Mouse (Mus musculus): ENCODE results near the gene Fam222a. TPM values are rescaled to one million over a fixed set of nuclear protein-coding genes. Genes with fewer than 3 reads are reported as not detected.

The Fam222a gene
- 4.9 and 7.1 TPM in 2 replicates for polyA plus RNA-seq (2014; fragmentation: Nextera tagmentation; extraction: Ambion mirVana)

DNA sequence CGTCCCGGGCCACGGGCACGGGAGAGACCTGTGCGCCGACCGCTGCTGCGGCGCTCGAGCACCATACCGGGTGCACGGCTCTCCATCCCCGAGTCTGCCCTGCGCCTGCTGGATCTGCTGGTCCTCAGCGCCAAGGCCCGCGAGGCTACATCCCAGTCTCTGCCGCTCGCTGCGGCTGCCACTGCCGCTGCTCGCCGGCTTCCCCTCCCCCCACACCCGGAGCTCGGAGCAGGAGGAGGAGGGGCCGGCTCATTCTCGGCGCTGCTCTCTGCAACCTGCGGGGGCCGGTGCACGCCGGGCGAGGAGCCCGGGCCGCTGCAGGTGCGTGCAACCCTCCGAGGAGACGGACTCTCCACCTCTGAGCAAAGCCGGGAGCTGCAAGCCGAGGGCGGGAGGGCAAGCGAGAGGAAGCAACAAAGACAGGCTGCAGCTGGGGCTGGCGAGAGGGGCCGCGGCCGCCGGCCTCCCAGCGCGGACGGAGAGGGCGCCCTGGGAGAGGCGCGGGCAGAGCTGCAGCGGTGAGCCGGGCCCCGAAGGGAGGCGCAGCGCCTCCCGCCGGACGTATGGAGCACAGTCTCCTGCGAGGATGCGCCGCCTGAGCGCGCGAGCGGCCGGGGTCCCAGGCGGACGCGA is at the start of gene Fam222a:
TSS of gene Fam222a (plus strand) at position 452 of the 633 bp plus-strand sequence.
- DNase-seq (ENCODE audit: low spot score) (peak; percentile 91), ATAC-seq (replicated peaks; ENCODE audit: low FRiP score, low TSS enrichment, low read depth) (peak; percentile 69)
- Histone ChIP-seq H3K27me3 (replicated peaks; ENCODE audit: control insufficient read depth, insufficient read depth, low read length) (peaks cover 9% of the 10 kb centered on the region; the same call in 1 of the 2 replicates), H3K4me2 (ENCODE audit: low read length) (peak within 1 kb of the TSS; percentile 91), H3K36me3 (ENCODE audit: control insufficient read depth, insufficient read depth, low read length) (no peaks in the 10 kb centered on the region), H3K4me3 (ENCODE audit: low read depth, low read length) (peak within 1 kb of the TSS; percentile 62), H3K9me3 (ENCODE audit: control insufficient read depth, low read length) (peaks cover 4% of the 10 kb centered on the region; the same call in 1 of the 2 replicates), H3K27ac (ENCODE audit: low read depth) (peak within 1 kb of the TSS; percentile 69), H3K9ac (ENCODE audit: low read length) (peak within 1 kb of the TSS; percentile 49), H3K4me1 (replicated peaks; ENCODE audit: control insufficient read depth, insufficient read depth, low read length) (peaks cover 42% of the 10 kb centered on the region)
- under 1% methylated on average over 64 of the region's 72 CpGs for WGBS

DNA sequence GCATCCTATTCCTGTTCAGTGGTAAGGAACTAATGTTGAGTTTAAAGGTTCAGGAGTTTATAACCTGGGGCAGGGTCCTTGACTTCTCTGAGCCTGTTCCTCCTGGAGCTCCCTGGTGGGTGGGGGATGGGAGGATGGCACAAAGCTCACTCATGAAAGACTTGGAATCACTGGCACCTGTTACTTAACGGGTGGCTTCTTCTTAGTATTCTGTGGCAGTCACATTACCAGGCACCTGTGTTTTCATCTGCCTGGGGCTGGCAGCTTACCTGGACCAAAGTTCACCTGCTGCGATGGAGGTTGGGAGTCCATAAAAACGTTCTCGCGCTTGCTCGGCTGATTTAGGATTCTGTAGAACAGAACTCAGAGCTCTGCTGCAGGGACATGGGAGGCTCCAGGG is 39.5 kb upstream of the Fam222a start:
- H3K27me3 ChIP-seq (replicated peaks; ENCODE audit: control insufficient read depth, insufficient read depth, low read length) = no peaks in the 10 kb centered on the region
- H3K36me3 ChIP-seq (ENCODE audit: control insufficient read depth, insufficient read depth, low read length) = no peaks in the 10 kb centered on the region
- H3K27ac ChIP-seq (ENCODE audit: low read depth) = no peak overlapping the region
- H3K9ac ChIP-seq (ENCODE audit: low read length) = no peak overlapping the region
- no peaks in the 10 kb centered on the region for H3K9me3 ChIP-seq (ENCODE audit: control insufficient read depth, low read length)
- DNase-seq (ENCODE audit: low spot score) (no peak), ATAC-seq (replicated peaks; ENCODE audit: low FRiP score, low TSS enrichment, low read depth) (no peak)
- WGBS = 73% methylated on average over 6 of the region's 6 CpGs
- no peak overlapping the region for H3K4me2 ChIP-seq (ENCODE audit: low read length)
- H3K4me1 ChIP-seq (replicated peaks; ENCODE audit: control insufficient read depth, insufficient read depth, low read length) = no peaks in the 10 kb centered on the region
- no peak overlapping the region for H3K4me3 ChIP-seq (ENCODE audit: low read depth, low read length)

DNA sequence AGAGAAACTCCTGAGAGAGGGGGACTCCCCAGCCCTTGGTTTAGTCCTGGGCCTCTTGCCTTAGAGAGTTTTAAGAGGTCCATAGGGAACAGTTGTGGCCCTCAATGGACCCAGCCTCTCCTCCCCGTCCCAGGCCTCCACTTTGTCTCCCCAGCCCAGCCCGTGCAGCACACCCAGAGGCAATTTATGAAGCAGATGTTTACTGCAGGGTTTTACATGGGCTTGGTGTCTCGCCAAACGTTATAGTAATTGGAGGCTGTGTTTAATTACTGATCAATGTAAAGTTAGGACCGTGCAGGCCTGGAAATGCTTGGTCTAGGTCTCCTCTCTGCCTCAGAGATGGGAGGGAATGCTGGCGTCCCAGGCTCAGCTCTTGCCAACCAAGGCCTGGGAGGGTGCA is 37.5 kb upstream of the Fam222a start:
- no peaks in the 10 kb centered on the region for H3K9me3 ChIP-seq (ENCODE audit: control insufficient read depth, low read length)
- no peaks in the 10 kb centered on the region for H3K36me3 ChIP-seq (ENCODE audit: control insufficient read depth, insufficient read depth, low read length)
- DNase-seq (ENCODE audit: low spot score) = no peak
- H3K4me1 ChIP-seq (replicated peaks; ENCODE audit: control insufficient read depth, insufficient read depth, low read length) = no peaks in the 10 kb centered on the region
- no peaks in the 10 kb centered on the region for H3K27me3 ChIP-seq (replicated peaks; ENCODE audit: control insufficient read depth, insufficient read depth, low read length)
- H3K27ac ChIP-seq (ENCODE audit: low read depth) = no peak overlapping the region
- H3K4me3 ChIP-seq (ENCODE audit: low read depth, low read length) = no peak overlapping the region
- 51% methylated on average over 6 of the region's 6 CpGs for WGBS
- H3K9ac ChIP-seq (ENCODE audit: low read length) = no peak overlapping the region
- no peak overlapping the region for H3K4me2 ChIP-seq (ENCODE audit: low read length)
- no peak for ATAC-seq (replicated peaks; ENCODE audit: low FRiP score, low TSS enrichment, low read depth)

- WGBS = 76% methylated on average over 6 of the region's 6 CpGs
- peaks cover 2% of the 10 kb centered on the region for H3K27me3 ChIP-seq (replicated peaks; ENCODE audit: control insufficient read depth, insufficient read depth, low read length)
- no peak overlapping the region for H3K9ac ChIP-seq (ENCODE audit: low read length)
- DNase-seq (ENCODE audit: low spot score) (no peak), ATAC-seq (replicated peaks; ENCODE audit: low FRiP score, low TSS enrichment, low read depth) (no peak)
- no peaks in the 10 kb centered on the region for H3K9me3 ChIP-seq (ENCODE audit: control insufficient read depth, low read length)
- no peak overlapping the region for H3K4me3 ChIP-seq (ENCODE audit: low read depth, low read length)
- H3K4me1 ChIP-seq (replicated peaks; ENCODE audit: control insufficient read depth, insufficient read depth, low read length) = no peaks in the 10 kb centered on the region
- H3K36me3 ChIP-seq (ENCODE audit: control insufficient read depth, insufficient read depth, low read length) = no peaks in the 10 kb centered on the region
- H3K4me2 ChIP-seq (ENCODE audit: low read length) = no peak overlapping the region
- H3K27ac ChIP-seq (ENCODE audit: low read depth) = no peak overlapping the region
Observed at GRCm38 (mm10) chr5:114532055-114532454, 35.8 kb upstream of the Fam222a start.

DNA sequence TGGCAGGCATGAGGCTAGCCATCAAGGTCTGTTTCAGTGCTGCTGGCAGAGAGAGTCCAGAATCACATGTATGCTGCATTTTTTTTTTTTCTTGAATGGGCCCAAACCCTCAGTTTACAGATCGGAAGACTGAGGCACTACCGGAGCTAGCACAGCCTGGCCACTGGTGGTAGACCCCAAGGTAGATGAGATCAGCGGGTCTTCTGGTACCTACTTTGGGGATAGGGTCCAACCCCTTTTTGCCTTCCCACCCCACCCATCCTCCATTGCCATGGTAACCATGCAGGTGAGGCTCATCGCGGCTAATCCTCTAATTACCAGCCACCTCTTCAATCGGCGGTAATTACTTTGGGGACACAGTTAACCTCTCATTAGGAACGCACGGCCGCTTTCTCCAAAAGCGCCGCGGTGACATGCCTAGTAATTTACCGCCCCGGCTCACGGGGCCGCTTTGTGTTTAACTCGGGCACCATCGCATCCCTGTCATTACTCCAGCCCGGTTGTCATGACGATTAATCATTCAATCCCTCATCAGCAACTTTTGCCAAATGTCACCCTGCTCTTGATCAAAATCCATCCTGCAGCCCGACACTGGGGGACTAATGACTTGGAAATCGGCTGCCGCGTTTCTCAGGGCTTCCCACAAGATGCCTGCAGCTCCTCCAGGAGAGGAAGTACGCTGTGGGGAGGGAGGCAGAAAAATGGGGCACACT is 30.4 kb upstream of the Fam222a start:
- H3K4me1 ChIP-seq (replicated peaks; ENCODE audit: control insufficient read depth, insufficient read depth, low read length) = peaks cover 16% of the 10 kb centered on the region
- DNase-seq (ENCODE audit: low spot score) (no peak), ATAC-seq (replicated peaks; ENCODE audit: low FRiP score, low TSS enrichment, low read depth) (no peak)
- peak overlapping the region; percentile 42 for H3K4me2 ChIP-seq (ENCODE audit: low read length)
- H3K27me3 ChIP-seq (replicated peaks; ENCODE audit: control insufficient read depth, insufficient read depth, low read length) = peaks cover 12% of the 10 kb centered on the region
- H3K9me3 ChIP-seq (ENCODE audit: control insufficient read depth, low read length) = no peaks in the 10 kb centered on the region
- H3K9ac ChIP-seq (ENCODE audit: low read length) = peak overlapping the region; percentile 29; the same call in 1 of the 2 replicates
- no peak overlapping the region for H3K4me3 ChIP-seq (ENCODE audit: low read depth, low read length)
- H3K36me3 ChIP-seq (ENCODE audit: control insufficient read depth, insufficient read depth, low read length) = no peaks in the 10 kb centered on the region
- 9% methylated on average over 26 of the region's 26 CpGs for WGBS
- no peak overlapping the region for H3K27ac ChIP-seq (ENCODE audit: low read depth)

DNA sequence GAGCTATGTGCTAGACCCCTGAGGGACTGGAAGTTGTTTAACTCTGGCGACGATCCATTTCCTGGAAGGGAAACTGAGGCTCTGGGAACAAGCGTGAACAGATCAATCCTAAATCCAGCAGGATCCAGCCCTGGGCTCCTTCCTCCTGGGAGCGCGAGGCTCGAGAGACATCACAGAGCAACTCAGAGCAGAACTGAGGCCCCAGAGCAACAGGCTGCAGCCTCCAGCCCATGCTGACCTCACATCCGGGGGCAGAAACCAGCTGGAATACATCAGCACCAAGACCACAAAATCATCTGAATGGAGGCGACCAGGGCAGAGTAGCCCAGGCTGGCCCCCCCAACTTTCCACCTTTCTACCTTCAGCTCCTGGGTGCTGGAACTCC is 29.8 kb upstream of the Fam222a start:
- Histone ChIP-seq H3K27me3 (replicated peaks; ENCODE audit: control insufficient read depth, insufficient read depth, low read length) (peaks cover 12% of the 10 kb centered on the region), H3K36me3 (ENCODE audit: control insufficient read depth, insufficient read depth, low read length) (no peaks in the 10 kb centered on the region), H3K4me1 (replicated peaks; ENCODE audit: control insufficient read depth, insufficient read depth, low read length) (peaks cover 16% of the 10 kb centered on the region), H3K27ac (ENCODE audit: low read depth) (no peak overlapping the region), H3K9ac (ENCODE audit: low read length) (peak overlapping the region; percentile 29; the same call in 1 of the 2 replicates), H3K4me3 (ENCODE audit: low read depth, low read length) (no peak overlapping the region), H3K4me2 (ENCODE audit: low read length) (peak overlapping the region; percentile 42), H3K9me3 (ENCODE audit: control insufficient read depth, low read length) (no peaks in the 10 kb centered on the region)
- no peak for DNase-seq (ENCODE audit: low spot score)
- WGBS = 19% methylated on average over 8 of the region's 8 CpGs
- ATAC-seq (replicated peaks; ENCODE audit: low FRiP score, low TSS enrichment, low read depth) = no peak

DNA sequence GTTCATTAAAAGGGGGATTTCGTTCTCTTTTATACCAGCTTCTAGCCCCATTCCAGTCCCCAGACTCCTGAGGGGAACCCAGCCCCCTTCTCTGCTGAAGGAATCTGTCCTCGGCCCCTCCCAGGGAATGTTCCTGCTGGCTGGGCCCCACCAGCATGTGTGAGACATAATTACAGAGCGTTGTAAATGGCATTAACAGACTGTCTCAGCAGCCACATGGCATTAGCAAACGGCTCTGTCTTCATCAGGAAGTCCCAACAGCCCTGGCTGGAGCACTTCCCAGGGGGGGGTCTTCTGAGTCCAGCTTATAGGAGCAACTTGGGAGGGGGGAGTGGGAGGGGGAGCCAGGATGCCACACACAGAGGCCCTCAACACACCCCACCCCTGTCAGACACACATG is 29.1 kb upstream of the Fam222a start:
- WGBS = 26% methylated on average over 4 of the region's 4 CpGs
- ATAC-seq (replicated peaks; ENCODE audit: low FRiP score, low TSS enrichment, low read depth) (no peak), DNase-seq (ENCODE audit: low spot score) (no peak)
- Histone ChIP-seq H3K9me3 (ENCODE audit: control insufficient read depth, low read length) (no peaks in the 10 kb centered on the region), H3K9ac (ENCODE audit: low read length) (no peak overlapping the region), H3K27ac (ENCODE audit: low read depth) (no peak overlapping the region), H3K27me3 (replicated peaks; ENCODE audit: control insufficient read depth, insufficient read depth, low read length) (peaks cover 12% of the 10 kb centered on the region), H3K4me3 (ENCODE audit: low read depth, low read length) (no peak overlapping the region), H3K4me1 (replicated peaks; ENCODE audit: control insufficient read depth, insufficient read depth, low read length) (peaks cover 16% of the 10 kb centered on the region), H3K36me3 (ENCODE audit: control insufficient read depth, insufficient read depth, low read length) (no peaks in the 10 kb centered on the region), H3K4me2 (ENCODE audit: low read length) (no peak overlapping the region)

DNA sequence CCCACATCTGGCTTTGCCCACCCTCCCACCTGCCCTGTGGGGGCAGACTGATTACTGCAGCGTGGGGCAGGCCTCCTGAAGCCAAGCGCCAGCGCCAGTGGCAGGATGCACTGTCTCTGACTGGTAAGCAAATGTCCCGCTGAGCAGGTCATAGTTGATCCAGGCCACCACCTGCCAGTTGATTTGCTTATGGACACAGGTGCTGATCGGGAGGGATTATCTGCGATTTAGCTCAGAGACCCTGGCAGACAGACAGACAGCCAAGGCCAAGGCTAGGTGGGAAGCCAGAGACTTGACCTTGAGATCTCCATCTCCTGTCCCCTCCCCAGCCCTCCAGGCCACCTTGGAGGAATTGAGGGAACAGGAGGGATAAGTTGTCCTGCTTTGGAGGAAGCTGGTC is 28.1 kb upstream of the Fam222a start:
- Histone ChIP-seq H3K4me1 (replicated peaks; ENCODE audit: control insufficient read depth, insufficient read depth, low read length) (peaks cover 16% of the 10 kb centered on the region), H3K9me3 (ENCODE audit: control insufficient read depth, low read length) (no peaks in the 10 kb centered on the region), H3K4me2 (ENCODE audit: low read length) (no peak overlapping the region), H3K36me3 (ENCODE audit: control insufficient read depth, insufficient read depth, low read length) (no peaks in the 10 kb centered on the region), H3K27ac (ENCODE audit: low read depth) (no peak overlapping the region), H3K27me3 (replicated peaks; ENCODE audit: control insufficient read depth, insufficient read depth, low read length) (peaks cover 12% of the 10 kb centered on the region), H3K4me3 (ENCODE audit: low read depth, low read length) (no peak overlapping the region), H3K9ac (ENCODE audit: low read length) (no peak overlapping the region)
- ATAC-seq (replicated peaks; ENCODE audit: low FRiP score, low TSS enrichment, low read depth) = no peak
- DNase-seq (ENCODE audit: low spot score) = no peak
- 79% methylated on average over 6 of the region's 6 CpGs for WGBS

Measured in intestine, embryonic 14.5 days (tissue).